Mouse (Mus musculus): ENCODE measurements at regions not wholly inside any gene's neighbourhood (a gene's known extent, or its start where the extent isn't known, plus 50 kb on each side); places are given as distances from the start of the nearest gene placed in this dataset.

DNA sequence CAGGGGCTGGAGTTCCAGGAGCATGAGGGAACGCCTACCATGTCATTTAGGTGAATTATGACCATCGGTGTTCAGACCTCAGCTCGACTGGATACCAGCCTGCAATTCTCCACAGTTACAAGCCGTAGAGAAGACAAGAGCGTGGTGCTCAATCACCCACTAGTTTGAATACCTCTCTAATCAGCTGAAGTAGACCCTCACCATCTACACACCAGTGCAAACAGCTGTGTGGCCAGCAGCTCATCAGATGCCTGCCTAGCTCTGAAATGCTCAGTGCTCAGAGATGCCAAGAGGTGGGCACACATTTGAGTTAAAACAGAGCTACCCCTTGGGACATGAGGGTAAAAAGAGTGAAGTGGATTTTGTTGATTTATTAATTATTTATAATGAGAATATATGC, 660.2 kb downstream of the Magi1 start:
- no peak for DNase-seq

DNA sequence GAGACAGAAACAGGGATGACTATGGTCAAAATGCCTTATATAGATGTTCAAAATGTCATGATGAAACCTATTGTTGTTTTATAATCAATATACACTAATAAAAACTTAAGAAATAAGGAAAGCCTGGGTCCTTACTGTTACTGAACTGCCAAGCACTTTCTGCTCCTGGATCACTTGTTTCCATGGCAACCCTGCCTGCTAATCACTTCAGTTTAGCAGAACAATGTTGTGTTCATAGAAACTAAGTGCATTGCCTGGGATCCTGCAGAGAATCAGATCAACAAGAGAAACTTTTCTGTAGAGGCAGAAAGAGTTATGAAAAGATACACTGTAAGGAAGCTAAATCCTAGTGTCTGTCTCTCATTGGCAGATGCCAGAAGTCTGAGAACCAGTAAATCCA, 666.8 kb downstream of the Magi1 start:
- no peak for DNase-seq

- no peak for DNase-seq
These were observed 657.1 kb upstream of the Adamts9 start for GRCm38 (mm10) chr6:93600376-93600775.

DNA sequence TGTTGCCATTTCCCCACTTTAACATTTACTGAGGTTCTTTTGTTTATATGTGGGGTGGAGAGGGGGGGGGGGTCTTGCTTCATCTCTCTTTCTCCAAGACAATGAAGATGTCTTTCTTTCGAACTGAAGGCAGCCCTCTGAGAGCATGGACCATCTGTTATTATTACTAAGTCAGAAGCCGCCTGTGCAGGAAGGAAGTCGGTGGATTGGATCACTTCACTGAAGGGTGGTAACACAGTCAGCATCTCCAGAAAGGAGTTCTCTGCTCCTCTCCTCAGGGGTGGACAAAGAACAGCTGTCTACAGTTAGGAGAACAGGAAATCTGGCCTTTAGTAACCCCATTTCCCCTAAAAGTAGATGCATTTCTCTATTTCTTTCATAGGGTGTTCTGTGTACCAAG, 656.1 kb upstream of the Adamts9 start:
- no peak for DNase-seq

- DNase-seq, result no peak
These were observed 646.6 kb upstream of the Adamts9 start for GRCm38 (mm10) chr6:93589935-93590334.

- DNase-seq, result no peak
These were observed 643.6 kb upstream of the Adamts9 start for GRCm38 (mm10) chr6:93586871-93587270.

DNA sequence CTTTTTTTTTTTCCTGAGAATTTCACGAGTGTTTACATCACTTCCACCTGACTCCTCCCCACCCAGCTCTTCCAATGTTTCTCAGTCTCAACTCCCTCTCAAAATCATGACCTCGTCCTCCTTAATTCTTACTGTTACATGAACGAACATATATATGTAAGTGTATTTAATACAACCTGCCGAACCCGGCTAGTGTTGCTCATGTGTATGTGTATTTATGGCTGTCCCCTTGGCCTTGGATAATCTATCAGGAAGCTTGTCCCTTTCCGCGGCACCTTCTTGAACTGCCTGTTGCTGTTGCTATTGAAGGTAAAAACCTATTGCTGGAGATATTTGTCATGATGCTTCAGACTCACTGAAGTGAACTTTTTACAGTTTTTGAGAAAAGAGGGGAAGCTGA, 637.8 kb upstream of the Adamts9 start:
- no peak for DNase-seq

DNA sequence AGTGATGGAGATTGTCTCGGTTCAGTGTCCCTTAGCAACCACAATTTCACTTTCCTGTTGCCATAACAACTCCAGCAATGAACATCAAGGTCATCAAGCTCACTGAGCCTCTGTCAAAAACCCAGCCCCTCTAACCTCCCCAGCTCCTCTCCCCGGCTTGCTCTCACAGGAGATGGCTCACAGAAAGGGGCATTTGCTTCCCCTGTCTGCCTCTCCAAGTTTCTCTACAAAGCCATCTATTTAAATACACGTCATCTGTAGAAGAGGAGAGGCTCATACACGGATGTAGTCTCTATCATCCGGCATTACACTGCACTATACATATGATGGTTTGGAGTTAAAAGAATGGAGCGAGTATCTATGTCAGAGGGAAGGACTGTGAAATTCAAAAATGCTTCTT, 637.4 kb upstream of the Adamts9 start:
- peak; percentile 37 for DNase-seq

DNA sequence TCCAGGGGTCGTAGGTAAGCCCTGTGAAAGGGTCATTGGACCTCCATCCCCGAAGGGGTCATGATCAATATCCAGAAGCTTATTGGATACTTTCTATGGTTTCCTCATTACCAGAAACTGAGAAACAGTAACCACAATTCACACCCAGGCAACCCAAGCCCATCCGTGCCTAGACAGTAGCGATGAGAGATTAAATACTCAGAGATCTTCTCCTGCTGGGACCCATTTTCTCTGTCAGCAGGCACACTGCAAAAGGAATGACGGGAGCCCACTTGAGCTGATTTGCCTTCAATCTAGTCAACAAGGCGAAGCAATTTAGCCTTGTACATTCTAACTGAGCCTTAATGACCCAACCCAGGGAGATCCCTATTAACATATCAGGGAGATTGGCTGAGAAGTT, 632.0 kb upstream of the Adamts9 start:
- DNase-seq, result no peak

- no peak for DNase-seq
These were observed 630.7 kb upstream of the Adamts9 start for GRCm38 (mm10) chr6:93573679-93574635.

DNA sequence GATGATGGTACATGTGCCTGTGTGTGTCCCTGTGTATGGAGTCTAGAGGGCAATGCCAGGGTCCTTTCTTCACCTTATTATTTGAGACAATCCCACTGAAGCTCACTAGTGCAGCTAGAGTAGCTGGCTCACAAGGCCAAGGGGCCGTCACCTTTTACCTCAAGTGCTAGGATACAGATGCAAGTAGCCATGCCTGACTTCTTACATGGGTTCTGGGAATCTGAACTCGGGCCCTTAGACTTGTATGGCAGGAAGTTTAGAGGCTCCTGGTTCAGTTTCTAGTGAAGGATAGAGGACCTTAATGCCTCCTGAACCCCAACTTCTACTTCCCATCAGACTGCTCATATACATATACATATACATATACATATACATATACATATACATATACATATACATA, 626.6 kb upstream of the Adamts9 start:
- no peak for DNase-seq

DNA sequence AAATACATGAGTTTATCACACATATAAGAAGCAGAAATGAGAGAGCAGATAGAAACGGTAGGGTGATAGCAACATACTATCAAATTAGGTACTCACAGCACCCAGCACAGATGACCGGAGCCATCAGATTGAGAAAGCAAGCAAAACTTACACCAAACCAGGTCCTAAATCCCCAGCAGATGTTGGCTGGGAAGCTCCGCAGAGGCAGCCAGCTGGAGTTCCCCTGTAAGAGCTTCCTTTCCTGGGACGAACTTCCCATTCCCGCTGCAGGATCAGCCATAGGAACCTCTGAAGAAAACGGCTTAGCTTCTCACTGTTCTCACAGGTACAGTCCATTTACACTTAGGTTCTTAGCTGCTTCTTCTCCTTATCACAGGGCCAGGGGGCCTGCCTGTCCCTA, 625.9 kb upstream of the Adamts9 start:
- no peak for DNase-seq

- peak; percentile 82 for DNase-seq
These were observed 623.4 kb upstream of the Adamts9 start for GRCm38 (mm10) chr6:93566661-93567060.

GRCm38 (mm10) chr6:93548311-93548710, 605.0 kb upstream of the Adamts9 start:
- DNase-seq, result no peak

- DNase-seq, result no peak
These were observed 601.0 kb upstream of the Adamts9 start for GRCm38 (mm10) chr6:93544246-93544645.

GRCm38 (mm10) chr6:93543354-93544129, 600.2 kb upstream of the Adamts9 start:
- DNase-seq, result peak; percentile 18

- DNase-seq, result no peak
These were observed 596.3 kb upstream of the Adamts9 start for GRCm38 (mm10) chr6:93539583-93539982.

GRCm38 (mm10) chr6:93539171-93539570, 595.9 kb upstream of the Adamts9 start:
- DNase-seq, result no peak

GRCm38 (mm10) chr6:93537971-93538370, 594.7 kb upstream of the Adamts9 start:
- DNase-seq, result no peak

GRCm38 (mm10) chr6:93537126-93537525, 593.8 kb upstream of the Adamts9 start:
- no peak for DNase-seq

GRCm38 (mm10) chr6:93513818-93514217, 570.5 kb upstream of the Adamts9 start:
- no peak for DNase-seq

GRCm38 (mm10) chr6:93509857-93510256, 566.6 kb upstream of the Adamts9 start:
- DNase-seq, result peak; percentile 11

DNA sequence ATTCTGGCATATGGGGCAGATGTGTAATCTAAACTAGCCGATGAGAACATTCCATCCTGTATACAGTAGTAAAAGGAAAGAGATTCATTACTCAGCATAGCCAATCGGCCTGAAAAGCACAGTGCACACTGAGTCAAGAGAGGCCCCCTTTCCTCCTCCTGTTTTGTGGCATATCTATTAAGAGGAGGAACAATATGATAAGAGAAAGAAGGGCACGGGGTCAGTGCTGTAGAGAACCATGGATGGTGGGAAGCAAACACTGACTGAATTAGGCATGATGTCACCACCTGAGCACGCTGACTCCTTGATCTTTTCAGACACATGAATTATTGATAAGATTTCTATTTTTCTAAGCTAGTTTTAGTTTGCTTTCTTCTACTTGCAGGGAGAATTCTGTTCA, 554.5 kb upstream of the Adamts9 start:
- DNase-seq, result no peak

DNA sequence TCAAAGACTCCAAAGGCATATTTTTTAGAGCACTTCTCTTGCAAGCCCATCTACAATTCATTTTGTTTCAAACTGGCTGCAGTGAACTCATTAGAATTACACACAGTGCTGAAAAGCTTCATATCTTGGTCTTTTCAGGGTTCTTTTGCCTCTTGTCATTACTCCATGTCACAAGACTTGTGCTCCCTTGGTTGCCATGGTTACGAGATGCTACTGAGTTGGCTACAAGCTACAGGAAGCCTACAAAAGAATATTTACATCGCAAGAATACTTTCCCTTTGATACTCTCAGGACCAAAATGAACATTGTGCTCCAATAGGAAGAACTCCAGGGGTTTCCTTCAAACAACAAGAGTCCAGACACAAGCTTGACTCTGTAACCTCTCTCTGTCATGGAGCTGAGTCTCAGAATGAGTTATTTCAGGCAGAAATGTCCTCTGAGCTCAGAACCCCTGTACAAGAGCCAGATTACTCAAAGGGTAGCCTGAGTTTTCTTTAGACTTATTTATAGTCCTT, 545.2 kb upstream of the Adamts9 start:
- peak; percentile 23 for DNase-seq

Data from retina, postnatal 1 day (tissue).